Mouse (Mus musculus): ENCODE data around the gene Nipa1.
A peak's percentile ranks its signal among the peaks of the same experiment; 100 is the strongest.

DNA sequence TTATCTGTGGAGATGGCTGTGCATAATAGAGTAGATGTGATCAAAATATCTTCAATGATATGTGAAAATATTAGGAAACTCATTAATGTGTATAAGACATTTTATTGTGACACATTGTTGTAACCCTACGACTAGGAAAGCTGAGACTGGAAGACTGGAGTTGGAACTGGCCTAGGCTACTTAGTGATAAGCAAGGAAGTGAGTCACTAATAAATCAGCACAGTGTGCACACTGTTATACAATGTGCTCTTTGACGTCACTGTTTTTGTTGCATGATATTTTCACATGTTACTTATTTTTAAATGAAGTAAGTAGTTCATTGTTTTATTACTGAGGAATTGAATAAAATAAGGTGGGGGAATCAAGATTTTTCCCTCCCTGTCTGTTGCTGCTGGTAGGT lies 46.4 kb upstream of the Nipa1 start:
- TF ChIP-seq CTCF (IDR thresholded peaks at IDR 0.05) = no peak
- 0 out of 2 replicates have a peak, but pooled peaks have one; percentile 19 for TF ChIP-seq EP300 (IDR thresholded peaks at IDR 0.05)
